Mouse (Mus musculus) adrenal gland, adult 8-10 months (tissue): ENCODE results near the gene Gm14743. TPM values are rescaled to one million over a fixed set of nuclear protein-coding genes. Genes with fewer than 3 reads are reported as not detected.
"Not testable (repeated sequence)": the region's sequence is repeated elsewhere in the genome, so short reads cannot be mapped to it uniquely, and the experiment has no call there.

ENCODE experiments used
- DNase-seq: peaks from one replicate; pipeline ENCODE4 v3.0.0; 2022
- total RNA-seq, 4 experiments: library from RNA; stranded (reverse); gene quantifications; 2 replicates each; pipeline ENCODE4 v1.2.4; 2022

Gm14743 gene
- not detected for total RNA-seq

GRCm38 (mm10) chrX:78245821-78246220 is at the start of gene Gm14743:
TSS of gene Gm14743 (minus strand) at chrX:78245921.
- DNase-seq: not testable (repeated sequence)

GRCm38 (mm10) chrX:78202829-78203228 is 42.9 kb downstream of the Gm14743 start:
- DNase-seq: no peak

GRCm38 (mm10) chrX:78202220-78202619 is 43.5 kb downstream of the Gm14743 start:
- not testable (repeated sequence) for DNase-seq

Other genes starting within 250 kb of the Gm14743 start
- gene Obp1a, start 154.5 kb downstream of the Gm14743 start, total RNA-seq: not detected
- gene Gm5938, start 120.5 kb downstream of the Gm14743 start, total RNA-seq: not detected
- gene Obp1b, start 59.1 kb downstream of the Gm14743 start, total RNA-seq: not detected
- gene 4930480E11Rik, start 123.7 kb upstream of the Gm14743 start, total RNA-seq: not detected